Mouse (Mus musculus) B cell, adult 2 months (primary cell): ENCODE results near the gene Slc22a5.
"Not testable (repeated sequence)": the region's sequence is repeated elsewhere in the genome, so short reads cannot be mapped to it uniquely, and the experiment has no call there.

Experiments used
- DNase-seq, 2 experiments: peaks; one replicate each; pipeline ENCODE4 v3.0.0; 2022

Gene Slc22a5

DNA sequence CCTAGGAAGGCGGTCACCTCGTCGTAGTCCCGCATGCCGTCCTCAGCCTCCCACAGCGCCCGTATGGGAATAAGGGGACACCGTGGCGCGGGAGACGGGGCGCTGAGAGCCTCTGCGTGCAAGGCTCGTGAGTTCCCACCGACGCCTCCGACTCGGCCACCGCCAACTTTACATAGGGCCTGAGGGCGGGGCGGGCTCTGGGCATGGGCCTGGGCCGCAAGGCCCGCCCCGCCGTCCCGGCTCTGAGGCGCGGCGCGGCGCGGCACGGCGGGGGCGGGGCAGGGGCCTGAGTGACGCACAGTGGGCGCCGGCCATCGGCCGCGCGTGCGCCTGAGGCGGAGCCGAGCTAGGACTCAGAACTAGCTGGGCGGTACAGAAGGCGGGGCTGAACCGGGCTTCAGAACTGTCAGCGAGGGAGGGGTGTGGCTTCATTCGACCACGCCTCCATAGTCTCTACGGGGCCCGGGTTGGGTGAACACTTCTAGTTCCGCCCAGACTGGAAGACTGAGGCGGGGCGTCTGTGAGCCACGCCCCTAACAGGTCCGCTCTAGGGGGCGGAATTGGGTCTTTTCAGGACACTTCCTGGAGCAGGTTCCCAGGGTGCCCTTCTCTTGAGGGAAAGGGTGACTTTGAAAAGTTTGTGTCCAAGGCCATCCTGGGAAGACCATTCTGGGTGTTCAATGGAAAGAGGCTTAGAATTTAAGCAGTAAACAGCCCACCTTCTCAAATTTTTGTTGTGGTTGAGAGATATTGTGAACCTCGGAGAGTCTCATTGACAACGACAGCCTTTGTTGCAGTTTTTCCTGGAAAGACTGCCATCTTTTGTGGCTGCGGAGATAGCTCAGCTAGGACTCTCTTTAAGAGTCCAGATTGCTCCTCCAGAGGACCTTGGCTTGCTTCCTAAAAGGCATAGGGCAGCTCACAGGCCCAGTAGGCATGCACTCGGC is at the start of gene Slc22a5:
Gene Slc22a5 (minus strand): TSS at position 156 of the 947 bp plus-strand sequence.
- DNase-seq: peak; percentile 99 to 100

DNA sequence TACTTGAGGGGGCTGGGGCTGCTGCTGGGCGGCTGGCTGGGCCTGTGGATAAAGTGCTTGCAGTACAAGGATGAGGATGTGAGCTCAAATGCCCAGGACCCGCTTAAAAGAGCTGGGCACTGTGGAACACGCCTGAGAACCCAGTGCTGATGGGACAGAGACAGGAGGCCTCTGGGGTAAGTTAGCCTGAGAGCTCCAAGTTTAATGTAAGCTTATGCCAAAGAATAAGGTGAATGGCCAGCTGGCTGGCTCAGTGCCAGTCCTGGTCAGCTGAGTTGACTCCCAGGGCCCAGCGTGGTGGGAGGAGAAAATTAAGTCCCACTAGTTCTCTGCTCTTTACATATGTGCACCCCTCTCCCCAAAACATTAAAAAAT is 40.5 kb upstream of the Slc22a5 start:
- not testable (repeated sequence) for DNase-seq

DNA sequence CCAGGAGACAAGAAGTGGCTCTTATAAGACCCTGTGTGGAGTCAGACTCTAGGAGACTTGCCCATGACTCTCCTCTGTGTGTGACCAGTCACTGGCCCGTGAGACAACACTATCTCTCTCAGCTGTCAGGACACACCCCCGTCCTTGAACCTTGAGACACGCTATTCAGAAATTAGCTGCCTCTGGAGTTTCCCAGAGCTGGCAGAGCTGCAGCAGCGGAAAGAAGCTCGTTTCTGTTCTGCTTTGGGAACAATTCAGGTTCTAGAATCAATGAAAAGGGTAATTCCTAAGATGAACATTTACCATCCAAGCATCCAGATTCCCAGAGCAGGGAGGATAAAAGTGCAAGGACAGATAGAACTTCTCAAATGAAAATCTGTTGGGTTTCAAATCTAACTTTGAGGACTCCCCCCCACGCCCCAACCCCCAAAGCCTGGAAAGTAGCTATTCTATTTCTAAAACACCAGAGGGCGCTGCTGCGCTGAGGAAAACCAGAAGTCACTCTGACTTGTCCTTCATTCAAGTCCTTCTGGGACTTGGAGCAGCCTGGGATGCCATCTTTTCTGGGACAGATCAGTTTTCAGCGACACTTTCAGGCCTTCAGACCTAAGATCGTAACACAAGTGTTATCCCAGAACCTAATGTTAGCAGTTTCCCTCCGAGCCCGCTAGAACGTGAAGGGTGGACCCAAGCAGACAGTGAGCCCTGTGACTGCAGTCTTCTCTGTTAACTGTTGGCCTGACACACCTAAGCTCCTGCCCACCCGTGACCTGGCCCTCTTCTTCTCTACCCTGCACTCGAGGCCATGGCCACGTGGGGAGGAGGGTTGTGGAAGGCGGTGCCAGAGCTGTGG is 39.9 kb upstream of the Slc22a5 start:
- peak; percentile 63 to 64 for DNase-seq

DNA sequence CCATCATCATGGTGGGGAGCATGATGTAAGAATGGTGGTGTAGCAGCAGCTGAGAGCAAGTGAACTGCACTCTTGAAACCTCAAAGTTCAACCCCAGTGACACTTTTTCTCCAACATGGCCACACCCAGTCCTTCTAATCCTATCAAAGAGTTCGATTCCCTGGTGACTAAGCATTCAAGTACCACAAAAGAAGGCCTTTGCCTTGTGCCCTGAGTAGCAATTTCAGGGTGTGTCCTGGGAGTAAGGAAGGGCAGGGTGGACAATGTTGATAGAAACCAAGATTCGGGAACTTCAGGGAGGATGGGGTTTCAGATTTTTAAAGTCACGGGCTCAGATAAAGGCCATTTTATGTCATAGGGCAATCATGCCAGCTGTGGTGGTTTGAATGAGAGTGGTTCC is 38.3 kb upstream of the Slc22a5 start:
- DNase-seq: no peak

DNA sequence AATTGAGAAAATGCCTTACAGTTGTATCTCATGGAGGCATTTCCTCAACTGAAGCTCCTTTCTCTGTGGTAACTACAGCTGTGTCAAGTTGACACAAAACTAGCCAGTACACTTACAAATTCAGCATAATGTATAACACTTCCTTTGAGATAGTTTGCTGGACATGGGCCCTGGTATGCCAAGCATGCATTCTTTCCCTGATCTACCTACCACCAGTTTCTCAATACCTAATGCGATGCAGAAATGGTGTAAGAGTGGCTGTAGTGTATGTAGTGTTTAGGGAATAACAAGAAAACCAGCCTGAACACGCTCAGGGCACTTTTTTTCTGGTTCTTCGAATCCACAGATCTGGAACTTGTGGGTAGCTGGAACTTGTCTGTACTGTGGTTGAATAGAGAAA is 37.1 kb upstream of the Slc22a5 start:
- DNase-seq: no peak

DNA sequence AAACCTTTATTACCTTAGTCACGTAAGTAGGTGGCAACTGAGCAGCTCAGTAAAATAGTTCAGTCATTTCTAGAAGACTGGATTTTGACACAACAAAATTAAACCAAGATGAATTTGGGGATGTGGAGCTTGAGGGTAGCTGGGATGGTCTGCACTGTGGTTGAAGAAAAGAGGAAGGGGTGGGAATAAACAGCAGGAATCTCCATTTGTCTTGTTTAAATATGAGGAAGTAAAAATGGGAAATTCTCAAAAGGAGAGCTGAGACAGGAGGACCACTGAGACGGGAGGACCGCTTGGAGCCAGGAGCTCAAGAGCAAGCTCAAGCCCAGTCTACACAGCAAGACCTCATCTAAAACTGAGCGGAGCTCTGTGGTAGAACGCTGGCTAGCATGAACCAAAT is 34.8 kb upstream of the Slc22a5 start:
- no peak for DNase-seq

DNA sequence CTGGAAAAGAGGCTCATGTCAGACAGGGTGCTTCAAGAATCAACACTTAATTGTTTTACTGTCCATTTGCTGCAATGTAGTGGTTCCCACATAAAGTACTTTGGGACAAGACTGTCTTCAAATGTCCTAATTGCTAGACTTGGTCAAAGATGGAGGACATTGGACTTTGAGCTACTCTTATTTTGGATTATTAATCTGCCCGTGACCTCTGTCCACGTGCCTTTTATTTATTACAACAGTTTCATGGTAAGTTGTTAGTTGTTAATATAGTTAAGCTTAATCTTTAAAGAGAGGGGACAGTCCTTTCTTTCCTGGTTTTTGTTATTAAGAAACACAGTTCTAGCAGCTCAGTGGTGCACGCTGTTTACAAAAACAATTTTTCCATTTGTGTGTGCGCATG is 27.4 kb upstream of the Slc22a5 start:
- no peak for DNase-seq

DNA sequence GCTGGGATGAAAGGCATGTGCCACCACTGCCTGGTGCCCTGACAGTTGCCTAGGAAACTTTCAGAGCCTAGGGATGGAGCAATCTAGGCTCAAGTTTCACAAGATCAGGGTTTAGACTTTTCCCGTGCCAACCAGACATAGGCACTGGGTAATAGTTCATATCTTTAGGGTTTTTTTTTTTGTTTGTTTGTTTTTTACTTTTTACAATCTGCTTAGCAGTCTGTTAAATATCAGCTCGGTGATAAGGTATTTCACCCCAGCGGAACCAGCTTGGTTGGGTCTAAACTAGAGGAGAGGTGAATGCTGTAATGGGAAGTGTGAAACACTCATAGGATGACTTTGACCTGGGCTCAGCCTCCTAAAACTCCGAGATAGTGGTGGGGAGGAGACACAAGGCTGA is 19.6 kb upstream of the Slc22a5 start:
- DNase-seq: no peak

DNA sequence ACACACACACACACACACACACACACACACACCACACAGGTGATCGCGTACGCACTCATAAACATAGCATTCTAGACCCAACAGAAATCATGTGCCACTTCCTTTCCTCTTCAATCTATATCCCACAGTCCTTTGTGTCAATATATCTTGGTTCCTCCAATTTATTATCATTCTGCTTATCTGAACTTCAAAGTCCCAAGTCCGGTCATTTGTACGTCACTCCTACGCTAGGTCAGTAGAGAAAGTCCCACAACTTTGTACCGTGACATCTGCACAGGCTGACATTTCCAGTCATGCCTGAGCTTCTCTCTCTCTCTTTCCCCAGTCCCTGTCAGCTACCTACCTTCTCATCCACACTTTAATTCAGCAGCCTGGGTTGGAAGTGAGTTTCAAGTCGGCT is 17.2 kb upstream of the Slc22a5 start:
- no peak for DNase-seq

DNA sequence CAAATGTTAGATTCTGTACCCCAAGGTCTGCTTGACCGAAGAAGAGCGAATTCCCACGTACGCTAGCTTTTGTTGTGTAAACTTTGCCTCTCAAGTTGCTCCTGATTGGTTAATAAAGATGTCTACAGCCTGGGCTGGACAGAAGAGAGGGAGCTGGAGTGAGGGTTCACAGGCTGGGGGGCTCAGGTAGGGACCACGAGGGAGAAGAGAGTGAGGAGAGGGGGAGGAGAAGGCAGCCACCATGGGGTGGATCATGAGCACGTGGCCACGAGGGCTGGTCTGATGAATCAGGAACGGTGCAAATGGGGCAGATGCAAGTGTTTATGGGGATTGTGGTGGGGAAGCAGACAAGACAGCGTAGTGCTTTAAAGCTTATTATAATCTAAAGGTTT is 13.1 kb upstream of the Slc22a5 start:
- DNase-seq: no peak

DNA sequence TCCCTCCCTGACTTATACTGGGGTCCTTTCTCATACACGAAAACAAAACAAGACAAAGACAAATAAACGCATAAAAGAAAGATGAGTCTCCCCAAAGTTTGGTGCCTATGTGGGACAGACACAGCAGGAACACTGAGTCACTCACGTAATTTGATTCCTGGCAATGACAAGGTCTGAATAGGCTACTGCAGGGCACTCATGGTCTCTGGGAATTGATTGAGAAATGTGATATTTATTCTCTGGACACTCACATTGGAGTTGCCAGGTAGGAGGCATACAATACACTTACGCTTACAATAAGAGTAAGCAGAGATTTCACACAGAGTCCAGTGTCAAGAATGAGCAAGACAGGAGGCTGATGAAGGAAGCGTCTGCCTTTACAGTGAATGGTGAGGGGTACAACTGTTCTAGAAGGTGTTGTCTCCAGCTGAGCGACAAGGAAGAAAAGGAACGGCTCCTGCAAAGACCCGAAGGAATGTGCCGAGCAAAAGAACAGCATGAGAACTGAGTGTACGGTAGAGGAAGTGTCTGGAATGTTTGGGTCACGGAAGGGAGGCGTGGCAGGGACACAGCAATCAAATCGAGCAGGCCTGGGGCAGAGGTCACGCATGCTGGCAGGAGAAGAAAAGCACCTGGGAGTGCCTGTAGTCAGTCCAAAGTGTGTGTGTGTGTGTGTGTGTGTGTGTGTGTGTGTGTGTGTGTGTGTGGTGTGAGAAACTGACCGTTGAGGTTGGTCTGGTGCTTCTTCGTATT is 12.5 kb upstream of the Slc22a5 start:
- DNase-seq: no peak

DNA sequence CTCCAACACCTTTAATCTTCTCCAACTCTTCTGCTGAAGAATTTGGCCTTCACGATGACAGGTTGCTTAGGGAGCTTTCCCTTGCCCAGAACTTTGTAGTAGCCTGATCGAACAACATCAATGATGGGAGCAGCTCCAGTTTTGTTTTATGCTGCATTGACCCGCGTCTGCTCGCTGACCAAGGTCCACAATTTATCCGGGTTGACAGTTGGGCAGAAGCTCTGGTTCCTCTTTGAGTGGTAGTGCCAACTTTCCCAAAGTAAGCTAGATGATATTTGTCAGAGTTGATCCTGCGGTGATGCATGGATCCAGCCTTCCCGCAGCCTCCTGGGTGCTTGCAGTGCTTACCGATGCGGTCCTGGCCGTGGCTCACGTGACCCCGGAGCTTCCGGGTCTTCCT is 11.3 kb upstream of the Slc22a5 start:
- no peak for DNase-seq

DNA sequence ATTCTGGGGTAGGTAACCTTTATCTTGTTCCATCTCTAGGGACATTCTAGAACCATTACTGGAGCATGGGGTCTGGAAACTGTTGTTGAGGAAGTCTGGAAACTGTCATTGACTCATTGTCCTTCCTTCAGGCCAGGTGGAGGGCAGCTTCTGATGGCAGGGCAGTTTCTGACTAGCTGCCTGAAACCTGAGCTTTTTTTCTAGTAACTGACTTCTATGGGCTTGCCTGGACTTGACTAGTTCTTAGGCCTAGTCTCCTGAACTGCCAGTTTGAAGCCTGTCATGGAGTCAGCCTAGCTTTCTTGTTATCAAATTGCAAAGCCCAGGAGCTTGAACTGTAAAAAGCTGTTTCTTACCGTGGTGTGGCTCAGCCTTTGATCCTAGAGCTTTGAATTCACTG is 9.5 kb upstream of the Slc22a5 start:
- DNase-seq: no peak

DNA sequence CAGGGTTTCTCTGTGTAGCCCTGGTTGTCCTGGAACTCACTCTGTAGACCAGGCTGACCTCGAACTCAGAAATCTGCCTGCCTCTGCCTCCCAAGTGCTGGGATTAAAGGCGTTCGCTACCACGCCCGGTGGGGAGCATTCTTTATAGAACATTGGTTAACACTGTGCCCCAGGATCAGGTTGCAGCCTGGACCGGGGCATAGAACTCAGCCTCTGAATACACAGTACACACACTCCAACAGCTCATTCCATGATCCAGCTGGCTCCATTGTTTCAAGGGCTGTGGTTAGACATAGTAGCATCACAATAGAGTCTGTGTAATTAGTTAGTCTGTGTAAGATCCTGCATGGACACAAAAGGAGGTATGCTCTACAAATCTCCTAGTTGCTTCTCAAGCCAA is 8.5 kb upstream of the Slc22a5 start:
- DNase-seq: no peak

DNA sequence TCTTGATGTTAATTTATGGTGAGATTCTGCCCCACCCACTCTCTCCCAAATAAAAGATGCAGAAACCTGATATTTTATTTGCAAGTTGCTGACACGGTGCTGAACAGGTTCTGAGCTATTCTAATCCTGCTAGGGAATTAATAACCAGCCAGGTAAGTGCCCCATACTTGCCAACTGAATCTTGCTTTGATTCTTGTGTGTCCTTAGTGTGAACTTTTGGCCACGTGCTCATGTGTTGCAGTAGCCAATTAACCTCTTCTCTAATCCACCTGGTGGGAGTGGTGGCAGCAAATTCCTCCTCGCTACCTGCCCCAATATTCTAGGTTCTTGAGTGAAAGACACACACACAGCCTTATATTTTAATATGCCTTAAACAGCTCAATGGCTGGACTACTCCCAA is 7.5 kb upstream of the Slc22a5 start:
- DNase-seq: no peak

DNA sequence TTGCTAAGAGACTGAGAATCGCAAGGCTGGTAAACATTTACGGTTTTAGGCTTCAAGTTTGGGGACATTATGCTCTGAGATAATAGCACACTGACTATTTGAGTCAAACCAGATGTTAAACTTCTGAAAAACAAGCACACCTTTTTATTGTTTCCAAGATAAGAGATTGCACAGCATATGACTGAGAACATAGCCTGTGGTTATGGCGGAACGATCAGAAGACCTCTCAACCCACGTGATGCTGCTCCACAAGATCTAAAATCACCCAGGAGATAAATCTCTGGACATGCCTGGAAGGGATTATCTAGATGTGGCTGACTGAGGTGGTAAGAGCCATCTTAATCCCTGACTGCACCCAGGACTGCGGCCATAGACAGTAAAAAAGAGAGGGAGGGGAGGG is 5.5 kb upstream of the Slc22a5 start:
- DNase-seq: no peak

DNA sequence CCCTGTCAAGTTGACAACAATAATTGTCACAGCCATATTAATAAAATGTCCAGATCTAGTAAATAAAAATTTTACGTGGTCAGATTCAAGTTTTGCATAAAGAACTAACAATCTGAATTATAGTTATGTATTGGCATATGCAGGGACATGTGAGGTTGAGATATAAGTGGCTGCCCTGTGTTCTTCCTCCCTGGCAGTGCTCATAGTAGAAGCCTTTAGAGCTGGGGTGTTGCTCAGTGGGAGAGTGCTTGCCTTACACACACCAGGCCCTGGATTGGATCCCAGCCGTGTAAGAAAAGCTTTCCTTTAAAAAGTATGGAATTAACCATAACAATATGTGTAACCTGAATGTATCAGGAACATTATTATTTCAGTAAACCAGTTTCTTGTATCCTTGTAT is 2.0 kb upstream of the Slc22a5 start:
- no peak for DNase-seq

DNA sequence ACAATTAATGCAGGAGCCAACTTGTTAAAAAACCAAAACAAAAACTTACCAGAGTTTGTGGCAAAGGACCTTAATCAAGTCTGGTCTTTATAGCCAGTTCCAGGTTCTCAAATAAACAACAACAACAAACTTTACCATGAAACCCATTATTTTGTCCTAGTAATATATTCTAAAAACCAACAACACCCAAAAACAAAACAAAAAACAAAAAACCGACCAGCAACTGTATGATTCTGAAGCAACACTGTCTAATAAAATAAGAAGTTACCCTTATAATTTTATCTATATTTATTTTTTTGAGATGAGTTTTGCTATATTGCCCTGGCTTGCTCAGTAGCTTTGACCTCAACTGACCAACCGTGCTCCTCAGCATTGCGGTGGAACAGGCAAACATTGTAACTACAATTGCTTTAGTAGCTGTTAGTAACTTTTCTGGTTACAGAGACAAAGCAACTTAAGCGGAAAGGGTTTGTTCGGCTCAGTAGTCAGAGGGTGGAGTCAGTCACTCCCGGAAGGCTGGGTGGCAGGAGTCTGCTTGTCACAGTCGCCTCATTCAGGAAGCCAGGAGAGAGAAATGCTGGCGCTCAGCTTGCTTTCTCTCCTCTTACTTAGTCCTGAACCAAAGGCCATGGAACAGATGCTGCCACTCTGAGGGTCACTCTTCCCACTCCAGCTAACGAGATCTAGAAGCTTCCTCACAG is 1.4 kb upstream of the Slc22a5 start:
- DNase-seq: peak; percentile 39 to 54

DNA sequence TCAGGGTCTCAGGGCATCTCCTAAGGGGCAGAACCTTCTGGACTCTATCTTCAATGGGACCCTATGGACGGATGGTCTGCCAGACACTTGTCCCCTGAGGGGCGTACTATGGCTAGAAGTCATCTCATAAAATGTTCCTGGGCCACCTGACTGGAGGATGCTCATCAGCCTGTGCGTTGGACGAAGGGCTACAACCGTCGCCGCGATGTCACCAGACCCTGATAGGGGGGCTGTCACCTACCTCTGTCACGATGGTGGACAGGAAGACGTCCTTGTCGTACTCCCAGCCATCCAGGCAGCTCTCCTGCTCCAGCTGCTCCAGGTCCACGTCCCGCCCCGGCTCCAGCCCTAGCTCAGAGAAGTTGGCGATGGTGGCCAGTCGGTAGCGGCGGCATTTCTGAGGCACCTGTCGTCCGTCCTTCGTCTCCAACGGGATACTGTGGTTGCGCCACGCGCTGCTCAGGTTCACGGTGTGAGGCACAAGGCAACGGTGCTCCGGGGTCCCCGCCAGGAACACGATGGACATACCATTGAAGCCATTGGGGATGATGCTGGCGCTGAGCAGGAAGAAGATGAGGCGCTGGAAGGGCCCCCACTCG is 455 bp downstream of the Slc22a5 start:
- no peak for DNase-seq

DNA sequence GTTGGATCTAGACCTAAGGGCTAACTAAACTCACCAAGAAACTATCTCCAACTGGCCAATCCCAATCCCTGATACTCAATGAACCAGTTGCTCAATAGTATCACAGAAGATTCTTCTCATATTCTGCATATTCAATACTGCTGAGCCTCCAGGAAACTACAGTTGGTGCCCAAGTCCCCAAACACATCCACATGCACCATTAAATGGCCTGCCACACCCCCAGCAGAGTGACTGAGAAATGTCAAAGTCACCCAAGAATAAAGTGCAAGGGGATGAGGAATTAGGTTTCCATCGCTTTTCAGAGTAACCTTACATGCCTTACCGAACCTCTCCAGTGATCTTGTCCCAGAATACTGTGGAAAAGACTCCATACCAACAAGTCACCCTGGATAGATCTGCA is 1.2 kb downstream of the Slc22a5 start:
- no peak for DNase-seq

DNA sequence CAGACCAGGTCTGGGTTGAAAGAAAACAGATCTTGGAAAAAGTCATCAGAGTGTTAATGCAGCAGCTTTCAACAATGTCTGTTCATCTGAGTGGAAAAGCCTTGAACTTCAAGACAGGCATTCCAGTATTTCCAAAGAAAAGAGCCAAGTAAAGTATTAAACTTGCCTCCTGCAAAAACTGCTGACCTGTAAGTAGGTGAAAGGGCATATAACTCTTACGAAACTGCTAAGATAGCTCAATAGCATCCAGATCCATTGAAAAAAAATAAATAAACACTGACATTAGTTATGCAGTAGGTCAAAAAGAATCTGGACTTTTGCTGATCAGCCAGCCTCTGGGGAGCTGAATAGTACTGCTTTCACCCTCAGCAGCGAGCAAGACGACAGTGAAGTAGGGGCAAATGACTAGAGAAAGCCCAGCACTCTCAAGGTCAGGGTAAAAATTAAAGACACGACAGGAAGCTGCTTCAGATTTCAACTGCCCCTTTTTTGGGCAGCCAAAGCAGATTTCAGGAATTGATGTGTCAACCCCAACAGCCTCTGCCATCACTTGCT is 2.3 kb downstream of the Slc22a5 start:
- DNase-seq: no peak

DNA sequence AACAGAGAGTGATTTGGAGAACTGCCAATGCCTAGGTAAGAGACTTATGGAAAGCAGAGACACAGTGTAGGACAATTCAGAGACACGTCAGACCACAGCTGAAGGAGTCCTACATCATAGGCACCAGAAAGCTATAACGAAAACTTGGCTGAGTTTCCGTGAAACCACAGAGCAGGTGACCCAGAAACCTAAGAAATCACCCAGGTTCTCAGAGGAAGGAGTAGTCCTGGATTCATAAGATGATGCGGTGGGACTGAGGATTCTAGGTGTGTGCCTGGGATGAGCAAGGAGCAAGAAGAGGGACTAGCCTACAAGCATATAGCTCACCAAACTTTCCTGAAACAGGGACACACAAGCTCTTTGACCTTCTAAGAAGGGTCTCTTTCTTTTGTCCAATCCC is 3.2 kb downstream of the Slc22a5 start:
- no peak for DNase-seq
